ENCODE assay signal across 8 mouse cellular contexts in genomic region chr4:152296371-152296770, GRCm38 (mm10). TPM values are rescaled to one million over a fixed set of nuclear protein-coding genes. Genes with fewer than 3 reads are reported as not detected.
DNase-seq lines count a peak whose midpoint lies in the region; ATAC-seq and TF ChIP-seq lines count a peak whose summit lies in the region.

No protein-coding gene starts in this region.

- H3K9me3 ChIP-seq in heart, embryonic 15.5 days (replicated peaks) = no peaks in the 10 kb centered on the region
- H3K9me3 ChIP-seq in ES-Bruce4 (replicated peaks; ENCODE audit: control insufficient read depth, insufficient read depth, low read length, poor library complexity, severe bottlenecking) = no peaks in the 10 kb centered on the region
- no peaks in the 10 kb centered on the region for H3K9me3 ChIP-seq in forebrain, embryonic 15.5 days
- H3K9me3 ChIP-seq in liver, embryonic 15.5 days (replicated peaks) = no peaks in the 10 kb centered on the region

- H3K27me3 ChIP-seq in heart, embryonic 15.5 days = peaks cover 27% of the 10 kb centered on the region
- H3K27me3 ChIP-seq in ES-Bruce4 (ENCODE audit: control insufficient read depth, insufficient read depth, low read length, poor library complexity, severe bottlenecking) = no peaks in the 10 kb centered on the region
- H3K27me3 ChIP-seq in forebrain, embryonic 15.5 days = peaks cover 44% of the 10 kb centered on the region
- H3K27me3 ChIP-seq in liver, embryonic 15.5 days = peaks cover 34% of the 10 kb centered on the region

- H3K4me2 ChIP-seq in heart, embryonic 15.5 days = peak overlapping the region; percentile 74
- peak overlapping the region; percentile 88 for H3K4me2 ChIP-seq in forebrain, embryonic 15.5 days (replicated peaks)
- H3K4me2 ChIP-seq in liver, embryonic 15.5 days = peak overlapping the region; percentile 95

- peaks cover 26% of the 10 kb centered on the region for H3K4me1 ChIP-seq in heart, embryonic 15.5 days (replicated peaks)
- peaks cover 2% of the 10 kb centered on the region for H3K4me1 ChIP-seq in ES-Bruce4 (ENCODE audit: control insufficient read depth, insufficient read depth, low read length)
- peaks cover 24% of the 10 kb centered on the region for H3K4me1 ChIP-seq in forebrain, embryonic 15.5 days
- H3K4me1 ChIP-seq in liver, embryonic 15.5 days (replicated peaks) = peaks cover 31% of the 10 kb centered on the region

- H3K27ac ChIP-seq in heart, embryonic 15.5 days = peak overlapping the region; percentile 84
- H3K27ac ChIP-seq in ES-Bruce4 (ENCODE audit: insufficient read depth, low read length) = 0 out of 2 replicates have a peak overlapping the region, but pooled peaks have one; percentile 12
- no peak overlapping the region for H3K27ac ChIP-seq in forebrain, embryonic 15.5 days (replicated peaks)
- H3K27ac ChIP-seq in liver, embryonic 15.5 days (replicated peaks) = peak overlapping the region; percentile 89

- peak overlapping the region; percentile 63 for H3K9ac ChIP-seq in heart, embryonic 15.5 days
- H3K9ac ChIP-seq in ES-Bruce4 (ENCODE audit: low read depth, poor library complexity, severe bottlenecking) = peak overlapping the region; percentile 47
- no peak overlapping the region; the same call in 1 of the 2 replicates for H3K9ac ChIP-seq in forebrain, embryonic 15.5 days (replicated peaks)
- peak overlapping the region; percentile 66 for H3K9ac ChIP-seq in liver, embryonic 15.5 days

- peak overlapping the region; percentile 96 for H3K4me3 ChIP-seq in heart, embryonic 15.5 days
- H3K4me3 ChIP-seq in ES-Bruce4 (ENCODE audit: low read depth, low read length) = peak overlapping the region; percentile 46
- H3K4me3 ChIP-seq in forebrain, embryonic 15.5 days = peak overlapping the region; percentile 88
- H3K4me3 ChIP-seq in liver, embryonic 15.5 days (replicated peaks) = peak overlapping the region; percentile 93

- WGBS in heart, embryonic 15.5 days = 13% methylated on average over 8 of the region's 8 CpGs
- WGBS in forebrain, embryonic 15.5 days = 21% methylated on average over 8 of the region's 8 CpGs
- WGBS in liver, embryonic 15.5 days (ENCODE audit: insufficient replicate concordance) = 2% methylated on average over 8 of the region's 8 CpGs

- ATAC-seq in heart, embryonic 15.5 days (replicated peaks; ENCODE audit: insufficient number of reproducible peaks, insufficient read depth, low FRiP score, low read depth) = no peak
- no peak for ATAC-seq in forebrain, embryonic 15.5 days (replicated peaks)
- ATAC-seq in liver, embryonic 15.5 days (ENCODE audit: insufficient read depth) = no peak
- no peak for ATAC-seq in megakaryocyte-erythroid progenitor cell, adult 5-6 weeks (replicated peaks; ENCODE audit: low FRiP score, low TSS enrichment, poor library complexity, severe bottlenecking)

- TF ChIP-seq EP300 in ES-Bruce4 (IDR thresholded peaks at IDR 0.05; ENCODE audit: insufficient read depth, low read depth, low read length) = no peak

- peaks cover 12% of the 10 kb centered on the region; the same call in 1 of the 2 replicates for H3K36me3 ChIP-seq in heart, embryonic 15.5 days
- no peaks in the 10 kb centered on the region for H3K36me3 ChIP-seq in ES-Bruce4 (ENCODE audit: control insufficient read depth, insufficient read depth, low read length, poor library complexity, severe bottlenecking)
- H3K36me3 ChIP-seq in forebrain, embryonic 15.5 days = peaks cover 16% of the 10 kb centered on the region
- peaks cover 17% of the 10 kb centered on the region for H3K36me3 ChIP-seq in liver, embryonic 15.5 days (replicated peaks)

- intact Hi-C loops in left cerebral cortex, postnatal 10 days (cut with DNase I) = no loop called here

- no peak for TF ChIP-seq CTCF in ES-Bruce4 (IDR thresholded peaks at IDR 0.05; ENCODE audit: low read depth, low read length)

- no peak for DNase-seq in heart, adult 9 months (ENCODE audit: low spot score in 2 of 2)
- no peak for DNase-seq in adrenal gland, postnatal 4 days (ENCODE audit: low spot score in 2 of 2)
- no peak for DNase-seq in left cerebral cortex, postnatal 10 days (ENCODE audit: extremely low spot score in 1 of 2, low spot score in 2 of 2)

- no peak for TF ChIP-seq POLR2A in ES-Bruce4 (IDR thresholded peaks at IDR 0.05; ENCODE audit: insufficient read depth, low read length)

RNA-seq across cellular contexts. Expression of gene Icmt, which starts 0.7 kb away (rescaled TPM):
- polyA plus RNA-seq in heart, embryonic 15.5 days (2015; fragmentation: Nextera tagmentation; extraction: Ambion mirVana) = 15.3 and 20.3 TPM in 2 replicates
- polyA plus RNA-seq in ES-Bruce4 (2011; ENCODE audit: insufficient read depth, insufficient read length, low read depth, missing spikeins) = 21.4 and 22.8 TPM in 2 replicates
- polyA plus RNA-seq in forebrain, embryonic 15.5 days (2015; fragmentation: Nextera tagmentation; extraction: Ambion mirVana) = 17.6 and 18.6 TPM in 2 replicates
- polyA plus RNA-seq in liver, embryonic 15.5 days (2015; fragmentation: Nextera tagmentation; extraction: Ambion mirVana) = 7.6 TPM in 2 replicates
- 23.1 and 26.7 TPM in 2 replicates for total RNA-seq in megakaryocyte-erythroid progenitor cell, adult 5-6 weeks (2014; fragmentation: Nextera tagmentation)
- total RNA-seq in megakaryocyte-erythroid progenitor cell, adult 5-6 weeks (2017) = 12.6 and 12.9 TPM in 2 replicates
- total RNA-seq in adrenal gland, postnatal 4 days (2021) = 10 to 100 TPM; 35.4 to 35.5 TPM
- total RNA-seq in left cerebral cortex, postnatal 10 days (2021) = 10 to 100 TPM; 31.7 to 32.3 TPM

RNA-seq across cellular contexts. Expression of gene Hes3, which starts 4.9 kb away (rescaled TPM):
- not detected in 2 replicates for polyA plus RNA-seq in heart, embryonic 15.5 days (2015; fragmentation: Nextera tagmentation; extraction: Ambion mirVana)
- polyA plus RNA-seq in ES-Bruce4 (2011; ENCODE audit: insufficient read depth, insufficient read length, low read depth, missing spikeins) = not detected in 2 replicates
- 0.09 and 0.13 TPM in 2 replicates for polyA plus RNA-seq in forebrain, embryonic 15.5 days (2015; fragmentation: Nextera tagmentation; extraction: Ambion mirVana)
- not detected in 2 replicates for polyA plus RNA-seq in liver, embryonic 15.5 days (2015; fragmentation: Nextera tagmentation; extraction: Ambion mirVana)
- total RNA-seq in megakaryocyte-erythroid progenitor cell, adult 5-6 weeks (2014; fragmentation: Nextera tagmentation) = not detected in 2 replicates
- not detected in 2 replicates for total RNA-seq in megakaryocyte-erythroid progenitor cell, adult 5-6 weeks (2017)
- not detected for total RNA-seq in adrenal gland, postnatal 4 days (2021)
- not detected for total RNA-seq in left cerebral cortex, postnatal 10 days (2021)

RNA-seq across cellular contexts. Expression of gene Gpr153, which starts 22.3 kb away (rescaled TPM):
- polyA plus RNA-seq in heart, embryonic 15.5 days (2015; fragmentation: Nextera tagmentation; extraction: Ambion mirVana) = 11.2 and 13.2 TPM in 2 replicates
- polyA plus RNA-seq in ES-Bruce4 (2011; ENCODE audit: insufficient read depth, insufficient read length, low read depth, missing spikeins) = 7.2 and 7.9 TPM in 2 replicates
- polyA plus RNA-seq in forebrain, embryonic 15.5 days (2015; fragmentation: Nextera tagmentation; extraction: Ambion mirVana) = 5.7 and 6.3 TPM in 2 replicates
- 0.76 and 1.2 TPM in 2 replicates for polyA plus RNA-seq in liver, embryonic 15.5 days (2015; fragmentation: Nextera tagmentation; extraction: Ambion mirVana)
- total RNA-seq in megakaryocyte-erythroid progenitor cell, adult 5-6 weeks (2014; fragmentation: Nextera tagmentation) = not detected in 2 replicates
- total RNA-seq in megakaryocyte-erythroid progenitor cell, adult 5-6 weeks (2017) = not detected in 2 replicates
- total RNA-seq in adrenal gland, postnatal 4 days (2021) = 10 to 100 TPM; 13.9 to 15.5 TPM
- total RNA-seq in left cerebral cortex, postnatal 10 days (2021) = 10 to 100 TPM; 32.9 to 35.7 TPM

RNA-seq across cellular contexts. Expression of gene Rnf207, which starts 22.4 kb away (rescaled TPM):
- 98.4 and 103 TPM in 2 replicates for polyA plus RNA-seq in heart, embryonic 15.5 days (2015; fragmentation: Nextera tagmentation; extraction: Ambion mirVana)
- polyA plus RNA-seq in ES-Bruce4 (2011; ENCODE audit: insufficient read depth, insufficient read length, low read depth, missing spikeins) = 3.2 and 4.2 TPM in 2 replicates
- 1.8 and 2.9 TPM in 2 replicates for polyA plus RNA-seq in forebrain, embryonic 15.5 days (2015; fragmentation: Nextera tagmentation; extraction: Ambion mirVana)
- polyA plus RNA-seq in liver, embryonic 15.5 days (2015; fragmentation: Nextera tagmentation; extraction: Ambion mirVana) = 0.08 TPM in 1 of 2 replicates, not detected in the other
- total RNA-seq in megakaryocyte-erythroid progenitor cell, adult 5-6 weeks (2014; fragmentation: Nextera tagmentation) = not detected in 2 replicates
- total RNA-seq in megakaryocyte-erythroid progenitor cell, adult 5-6 weeks (2017) = 0.38 TPM in 1 of 2 replicates, not detected in the other
- total RNA-seq in adrenal gland, postnatal 4 days (2021) = 1 to 10 TPM; 1.2 to 1.3 TPM
- total RNA-seq in left cerebral cortex, postnatal 10 days (2021) = 1 to 10 TPM; 1.1 to 4.5 TPM

RNA-seq across cellular contexts. Expression of gene Rpl22, which starts 29.2 kb away (rescaled TPM):
- 180 and 243 TPM in 2 replicates for polyA plus RNA-seq in heart, embryonic 15.5 days (2015; fragmentation: Nextera tagmentation; extraction: Ambion mirVana)
- 1,917 and 1,978 TPM in 2 replicates for polyA plus RNA-seq in ES-Bruce4 (2011; ENCODE audit: insufficient read depth, insufficient read length, low read depth, missing spikeins)
- polyA plus RNA-seq in forebrain, embryonic 15.5 days (2015; fragmentation: Nextera tagmentation; extraction: Ambion mirVana) = 216 and 221 TPM in 2 replicates
- polyA plus RNA-seq in liver, embryonic 15.5 days (2015; fragmentation: Nextera tagmentation; extraction: Ambion mirVana) = 146 and 201 TPM in 2 replicates
- 2,168 and 2,467 TPM in 2 replicates for total RNA-seq in megakaryocyte-erythroid progenitor cell, adult 5-6 weeks (2014; fragmentation: Nextera tagmentation)
- total RNA-seq in megakaryocyte-erythroid progenitor cell, adult 5-6 weeks (2017) = 3,890 and 4,556 TPM in 2 replicates
- total RNA-seq in adrenal gland, postnatal 4 days (2021) = 100 to 1,000 TPM; 608 to 640 TPM
- 100 to 1,000 TPM; 224 to 239 TPM for total RNA-seq in left cerebral cortex, postnatal 10 days (2021)

Comparison
In these comparisons a context has a peak if more than half of its experiments do, and no peak if none do; other contexts are left out.
1. H3K4me3 ChIP-seq: peak in every context shown above with its lines; median percentile 96 in heart, embryonic 15.5 days; 93 in liver, embryonic 15.5 days; 88 in forebrain, embryonic 15.5 days; 46 in ES-Bruce4.